Mouse (Mus musculus): ENCODE measurements around the gene Dcun1d1.

Gene Dcun1d1

GRCm38 (mm10) chr3:35929831-35930230 lies 7.4 kb downstream of the Dcun1d1 start:
- no peak for DNase-seq

GRCm38 (mm10) chr3:35929406-35929805 lies 7.8 kb downstream of the Dcun1d1 start:
- DNase-seq, result no peak

DNA sequence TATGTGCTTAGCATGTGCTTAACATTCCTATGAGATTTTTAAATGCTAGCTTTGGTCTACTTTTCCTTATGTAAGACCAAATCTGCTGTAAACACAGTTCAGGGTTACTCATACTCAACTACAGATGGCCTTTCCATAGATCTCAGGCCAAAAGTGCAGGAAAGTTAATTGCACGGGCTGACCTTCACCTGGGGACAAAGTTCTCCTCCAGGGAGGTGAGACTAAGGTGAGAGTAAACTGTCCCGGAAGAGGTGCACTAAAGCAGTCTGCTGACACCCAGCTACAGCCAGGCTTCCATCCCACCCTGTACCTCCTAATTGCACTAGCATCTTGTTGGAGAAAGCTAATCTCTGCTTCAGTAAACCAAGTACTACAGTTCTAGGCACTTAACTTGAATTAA lies 11.4 kb downstream of the Dcun1d1 start:
- peak; percentile 38 for DNase-seq

- no peak for DNase-seq
Measured at GRCm38 (mm10) chr3:35924007-35924406, 13.2 kb downstream of the Dcun1d1 start.

- no peak for DNase-seq
Measured at GRCm38 (mm10) chr3:35923495-35923894, 13.8 kb downstream of the Dcun1d1 start.

GRCm38 (mm10) chr3:35922522-35922921 lies 14.7 kb downstream of the Dcun1d1 start:
- DNase-seq, result no peak

DNA sequence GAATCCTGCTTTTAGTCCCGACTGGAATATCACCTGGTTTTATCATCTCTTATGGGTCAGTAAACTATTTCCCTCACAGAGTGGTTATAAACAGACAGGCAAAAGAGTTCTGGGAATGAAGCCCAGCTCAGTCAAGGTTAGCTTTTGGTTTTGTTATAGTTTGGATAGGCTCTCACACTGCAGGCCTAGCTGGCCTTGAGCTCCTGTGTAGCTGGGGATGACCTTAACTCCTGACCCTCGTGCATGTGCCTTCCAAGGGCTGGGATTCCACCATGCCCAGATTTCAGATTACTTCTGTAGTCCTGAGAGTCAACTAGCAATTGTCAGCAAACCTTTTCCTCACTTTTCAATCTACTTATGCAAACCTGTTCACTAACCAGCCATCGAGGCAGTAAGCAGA lies 19.0 kb downstream of the Dcun1d1 start:
- no peak for DNase-seq

- no peak for DNase-seq
Measured at GRCm38 (mm10) chr3:35908982-35909680, 28.1 kb downstream of the Dcun1d1 start.

- DNase-seq, result no peak
Measured at GRCm38 (mm10) chr3:35900555-35901204, 36.6 kb downstream of the Dcun1d1 start.

DNA sequence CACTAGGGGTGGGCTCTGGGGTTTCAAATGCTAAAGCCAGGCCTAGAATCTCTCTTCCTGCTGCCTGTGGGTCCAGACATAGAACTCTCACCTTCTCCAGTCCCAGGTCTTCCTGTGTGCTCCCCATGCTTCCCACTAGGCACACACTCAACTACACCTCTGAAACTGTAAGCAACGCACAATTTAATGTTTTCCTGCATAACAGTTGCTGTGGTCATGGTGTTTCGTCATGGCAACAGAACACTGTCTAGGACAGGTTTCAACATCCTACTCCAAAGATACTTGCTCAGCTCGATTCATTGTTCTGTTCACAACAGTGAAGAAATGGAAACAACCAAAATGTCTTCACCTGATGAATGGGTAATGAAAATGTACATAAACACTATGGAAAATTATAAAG lies 38.1 kb downstream of the Dcun1d1 start:
- DNase-seq, result no peak

GRCm38 (mm10) chr3:35897900-35898299 lies 39.3 kb downstream of the Dcun1d1 start:
- no peak for DNase-seq

DNA sequence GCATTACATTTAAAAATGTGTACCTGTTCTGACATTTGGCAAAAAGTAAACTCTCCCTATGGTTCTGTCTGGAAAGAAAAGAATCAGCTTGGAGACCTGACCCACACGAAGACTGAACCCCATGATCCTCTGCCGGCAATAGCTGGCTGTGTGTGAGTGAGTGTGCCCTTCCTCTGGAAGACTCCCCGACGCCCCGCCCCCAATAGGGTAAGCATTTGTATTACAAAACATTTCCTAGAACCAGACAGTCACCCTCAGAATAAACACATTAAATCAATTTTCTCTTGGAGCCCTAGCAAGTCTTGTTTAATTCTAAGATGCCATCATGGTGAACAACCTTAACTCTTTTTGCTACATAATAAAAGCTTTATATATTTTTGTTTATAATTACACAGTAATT lies 44.1 kb downstream of the Dcun1d1 start:
- DNase-seq, result no peak

DNA sequence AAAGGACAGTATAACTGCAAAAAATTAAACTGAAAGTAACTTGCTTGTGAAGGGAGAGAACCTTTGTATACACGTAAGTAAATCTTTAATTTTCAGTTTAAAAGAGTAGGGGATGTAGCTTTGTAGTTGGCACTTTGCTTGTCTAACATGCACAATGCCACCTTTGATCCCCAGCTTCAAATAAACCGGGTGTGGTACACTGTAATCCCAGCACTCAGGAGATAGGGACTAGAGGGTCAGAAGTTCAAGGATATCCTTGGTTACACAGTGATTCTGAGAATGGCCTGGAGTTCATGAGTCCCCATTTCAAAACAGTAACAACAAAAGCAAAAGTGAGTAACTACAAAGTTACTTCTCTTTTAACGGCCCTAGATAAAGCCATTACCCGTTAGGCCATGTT lies 46.1 kb downstream of the Dcun1d1 start:
- peak; percentile 70 for DNase-seq

- no peak for DNase-seq
Measured at GRCm38 (mm10) chr3:35889531-35889930, 47.7 kb downstream of the Dcun1d1 start.

DNA sequence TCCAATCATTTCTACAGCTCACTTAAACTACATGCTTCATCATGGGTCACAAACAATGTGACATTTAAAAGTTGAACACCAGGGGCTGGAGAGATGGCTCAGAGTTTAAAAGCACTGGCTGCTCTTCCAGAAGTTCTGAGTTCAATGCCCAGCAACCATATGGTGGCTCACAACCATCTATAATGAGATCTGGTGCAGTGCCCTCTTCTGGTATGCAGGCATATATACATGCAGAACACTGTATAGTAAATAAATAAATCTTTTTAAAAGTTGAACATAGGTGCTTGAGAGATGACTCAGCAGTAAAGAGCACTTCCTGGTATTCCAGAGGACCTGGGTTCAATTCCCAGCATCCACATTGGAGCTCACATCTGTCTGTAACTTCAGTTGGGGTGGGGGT lies 54.0 kb downstream of the Dcun1d1 start:
- no peak for DNase-seq

DNA sequence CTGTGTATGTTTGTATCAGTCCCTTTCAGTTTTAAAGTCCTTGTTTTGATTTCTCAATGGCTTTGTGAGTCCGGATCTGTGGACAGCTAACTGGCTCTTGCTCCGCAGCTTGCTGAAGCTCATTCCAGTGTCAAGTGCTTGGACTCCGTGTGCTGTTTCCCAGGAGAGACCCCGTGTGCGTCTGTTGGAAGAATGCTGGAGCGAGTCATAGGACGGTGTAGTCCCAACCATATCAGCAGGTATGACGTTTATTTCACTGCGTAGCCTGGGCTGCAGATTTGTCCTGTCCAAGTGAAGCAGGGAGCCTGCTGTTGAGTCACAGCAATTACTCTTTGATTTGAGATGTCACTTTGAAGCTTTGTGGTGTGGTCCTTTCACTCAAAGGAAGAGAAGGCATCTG lies 87.9 kb downstream of the Dcun1d1 start:
- DNase-seq, result no peak

Data from kidney, adult 9 months (tissue).